Mouse (Mus musculus): ENCODE data around the gene Cybrd1. TPM values are rescaled to one million over a fixed set of nuclear protein-coding genes. Genes with fewer than 3 reads are reported as not detected.

The Cybrd1 gene
- total and polyA plus RNA-seq, 2 experiments, result under 0.01 to 0.05 TPM

DNA sequence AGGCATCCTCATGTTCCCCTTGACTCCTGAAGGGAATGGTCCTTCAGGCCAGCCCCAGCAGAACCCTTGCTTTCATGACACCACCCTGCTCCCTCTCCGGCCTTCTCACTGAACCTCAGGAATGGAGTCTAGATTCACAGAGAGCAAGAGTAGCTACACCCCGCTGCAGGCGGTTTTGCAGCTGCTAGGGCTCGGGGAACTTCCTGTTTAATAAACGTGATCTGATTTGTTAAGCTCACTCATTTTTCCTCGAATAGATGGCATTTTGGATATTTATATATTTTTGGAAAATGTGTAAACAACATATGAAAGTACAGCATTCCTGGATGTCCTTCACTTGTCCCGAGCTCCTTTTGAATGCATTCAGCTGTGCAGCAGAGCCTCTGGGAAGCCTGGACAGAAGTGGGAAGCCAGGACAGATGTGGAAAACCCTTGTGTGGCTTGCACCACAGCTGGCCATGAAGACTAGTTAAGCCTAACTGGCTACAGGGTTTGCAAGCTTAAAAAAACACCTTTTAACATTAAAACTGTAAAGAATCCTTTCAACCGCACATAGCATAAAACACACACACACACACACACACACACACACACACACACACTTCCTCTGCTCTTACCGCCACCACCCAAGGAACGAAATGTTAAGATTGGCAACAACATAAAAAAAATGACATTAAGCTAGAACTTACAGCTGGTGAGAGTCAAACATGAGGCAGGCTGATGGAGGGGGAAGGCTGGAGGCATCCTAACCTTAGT lies 10.2 kb downstream of the Cybrd1 start:
- H3K9ac ChIP-seq (ENCODE audit: low read depth, low read length), result no peak overlapping the region
- H3K4me1 ChIP-seq (ENCODE audit: control insufficient read depth, insufficient read depth, low read length), result no peaks in the 10 kb centered on the region
- no peaks in the 10 kb centered on the region for H3K36me3 ChIP-seq (ENCODE audit: control insufficient read depth, insufficient read depth, low read length)
- no peak overlapping the region for H3K4me3 ChIP-seq (ENCODE audit: insufficient read depth, low read depth, low read length)
- H3K27ac ChIP-seq (replicated peaks; ENCODE audit: insufficient read depth, low read depth, low read length), result no peak overlapping the region
- TF ChIP-seq POLR2A (IDR thresholded peaks at IDR 0.05; ENCODE audit: extremely low read depth, insufficient read depth, low read length) (no peak), CTCF (IDR thresholded peaks at IDR 0.05; ENCODE audit: low read depth, low read length) (no peak)
- 80% methylated on average over 10 of the region's 10 CpGs for WGBS
- H3K27me3 ChIP-seq (ENCODE audit: control insufficient read depth, insufficient read depth, low read length), result no peaks in the 10 kb centered on the region
- DNase-seq (ENCODE audit: extremely low read depth, low read depth, low spot score), result no peak
- H3K79me2 ChIP-seq (ENCODE audit: control insufficient read depth, insufficient read depth, low read length), result no peaks in the 10 kb centered on the region

DNA sequence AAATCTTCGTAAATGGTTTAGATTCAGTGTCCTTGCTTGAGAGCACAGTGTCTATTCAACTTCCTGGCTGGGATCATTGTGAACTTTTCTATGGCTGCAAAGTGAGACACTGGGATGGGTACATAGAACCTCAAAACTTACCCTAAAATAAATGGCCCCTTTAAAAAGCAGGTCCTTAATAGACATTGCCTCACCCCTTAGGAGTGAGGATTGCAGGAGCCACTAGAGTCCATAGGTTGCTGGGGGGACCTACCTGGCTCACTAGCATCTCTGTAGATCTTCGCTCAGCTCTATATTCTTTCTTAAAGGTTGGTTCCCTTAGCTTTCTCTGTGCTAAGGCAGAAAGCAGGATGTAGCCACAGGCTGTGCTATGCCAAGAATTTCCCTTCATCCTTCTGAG lies 12.6 kb downstream of the Cybrd1 start:
- Histone ChIP-seq H3K4me3 (ENCODE audit: insufficient read depth, low read depth, low read length) (no peak overlapping the region), H3K9ac (ENCODE audit: low read depth, low read length) (no peak overlapping the region), H3K27ac (replicated peaks; ENCODE audit: insufficient read depth, low read depth, low read length) (no peak overlapping the region), H3K27me3 (ENCODE audit: control insufficient read depth, insufficient read depth, low read length) (no peaks in the 10 kb centered on the region), H3K36me3 (ENCODE audit: control insufficient read depth, insufficient read depth, low read length) (no peaks in the 10 kb centered on the region), H3K79me2 (ENCODE audit: control insufficient read depth, insufficient read depth, low read length) (no peaks in the 10 kb centered on the region), H3K4me1 (ENCODE audit: control insufficient read depth, insufficient read depth, low read length) (no peaks in the 10 kb centered on the region)
- TF ChIP-seq CTCF (IDR thresholded peaks at IDR 0.05; ENCODE audit: low read depth, low read length) (no peak), POLR2A (IDR thresholded peaks at IDR 0.05; ENCODE audit: extremely low read depth, insufficient read depth, low read length) (no peak)
- WGBS, result 90% methylated on average over 2 of the region's 2 CpGs
- no peak for DNase-seq (ENCODE audit: extremely low read depth, low read depth, low spot score)

DNA sequence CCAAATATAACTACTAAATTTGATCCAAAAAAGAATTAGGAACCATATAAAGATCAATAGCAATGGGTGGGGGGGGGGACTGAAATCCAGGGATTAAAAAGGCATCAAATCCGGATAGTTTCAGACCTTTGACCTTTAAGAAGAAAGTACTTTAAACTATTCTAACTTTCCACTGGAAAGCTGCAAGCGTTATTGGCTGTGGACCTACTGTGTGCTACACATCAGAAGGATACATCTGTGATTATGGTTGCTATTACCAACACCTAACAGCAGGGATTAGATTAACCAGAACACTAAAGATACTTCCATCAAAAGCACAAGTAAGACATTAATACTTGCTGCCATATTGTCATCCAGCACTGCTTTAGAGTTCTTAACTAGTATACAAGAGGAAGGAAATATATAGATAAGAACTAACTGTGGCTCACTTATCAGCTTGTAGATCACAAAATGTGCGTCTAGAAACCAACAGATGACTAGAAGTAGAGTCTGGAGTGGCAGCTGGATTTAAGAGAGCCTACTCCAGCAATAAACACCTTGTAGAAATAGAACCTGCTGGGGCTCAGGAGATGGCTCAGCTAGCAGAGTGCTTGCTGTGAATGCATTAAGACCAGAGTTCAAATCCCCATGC lies 14.3 kb downstream of the Cybrd1 start:
- no peaks in the 10 kb centered on the region for H3K79me2 ChIP-seq (ENCODE audit: control insufficient read depth, insufficient read depth, low read length)
- no peak for DNase-seq (ENCODE audit: extremely low read depth, low read depth, low spot score)
- H3K4me1 ChIP-seq (ENCODE audit: control insufficient read depth, insufficient read depth, low read length), result no peaks in the 10 kb centered on the region
- no peaks in the 10 kb centered on the region for H3K27me3 ChIP-seq (ENCODE audit: control insufficient read depth, insufficient read depth, low read length)
- no peak overlapping the region for H3K27ac ChIP-seq (replicated peaks; ENCODE audit: insufficient read depth, low read depth, low read length)
- no peak overlapping the region for H3K9ac ChIP-seq (ENCODE audit: low read depth, low read length)
- H3K4me3 ChIP-seq (ENCODE audit: insufficient read depth, low read depth, low read length), result no peak overlapping the region
- H3K36me3 ChIP-seq (ENCODE audit: control insufficient read depth, insufficient read depth, low read length), result no peaks in the 10 kb centered on the region
- TF ChIP-seq CTCF (IDR thresholded peaks at IDR 0.05; ENCODE audit: low read depth, low read length), result no peak
- no peak for TF ChIP-seq POLR2A (IDR thresholded peaks at IDR 0.05; ENCODE audit: extremely low read depth, insufficient read depth, low read length)
- WGBS, result 79% methylated on average over 3 of the region's 3 CpGs

DNA sequence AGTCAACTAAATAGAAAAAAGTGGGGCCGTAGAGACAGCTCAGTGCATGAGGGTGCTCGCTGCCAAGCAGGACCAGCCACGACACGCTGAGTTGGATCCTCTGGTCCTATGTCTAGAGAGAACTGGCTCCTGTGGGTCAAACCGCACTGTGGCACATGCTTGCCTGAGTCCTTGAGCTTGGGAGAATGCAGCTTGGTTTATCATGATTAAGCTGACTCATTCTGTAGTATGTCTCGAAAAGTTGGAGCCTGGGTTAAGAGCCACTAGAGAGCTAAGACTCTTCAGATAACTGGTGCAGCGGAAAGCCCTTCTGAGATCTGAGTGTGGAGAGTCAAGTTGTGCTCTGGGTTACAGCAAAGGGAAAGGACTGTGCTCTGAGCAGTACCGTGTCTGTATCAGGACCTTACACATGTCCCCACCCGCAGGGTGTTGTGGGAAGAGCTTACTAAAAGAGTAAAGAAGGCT lies 16.4 kb downstream of the Cybrd1 start:
- Histone ChIP-seq H3K79me2 (ENCODE audit: control insufficient read depth, insufficient read depth, low read length) (no peaks in the 10 kb centered on the region), H3K27me3 (ENCODE audit: control insufficient read depth, insufficient read depth, low read length) (no peaks in the 10 kb centered on the region), H3K4me1 (ENCODE audit: control insufficient read depth, insufficient read depth, low read length) (no peaks in the 10 kb centered on the region), H3K36me3 (ENCODE audit: control insufficient read depth, insufficient read depth, low read length) (no peaks in the 10 kb centered on the region), H3K4me3 (ENCODE audit: insufficient read depth, low read depth, low read length) (no peak overlapping the region), H3K27ac (replicated peaks; ENCODE audit: insufficient read depth, low read depth, low read length) (no peak overlapping the region), H3K9ac (ENCODE audit: low read depth, low read length) (no peak overlapping the region)
- 90% methylated on average over 9 of the region's 9 CpGs for WGBS
- DNase-seq (ENCODE audit: extremely low read depth, low read depth, low spot score), result no peak
- TF ChIP-seq CTCF (IDR thresholded peaks at IDR 0.05; ENCODE audit: low read depth, low read length) (no peak), POLR2A (IDR thresholded peaks at IDR 0.05; ENCODE audit: extremely low read depth, insufficient read depth, low read length) (no peak)

DNA sequence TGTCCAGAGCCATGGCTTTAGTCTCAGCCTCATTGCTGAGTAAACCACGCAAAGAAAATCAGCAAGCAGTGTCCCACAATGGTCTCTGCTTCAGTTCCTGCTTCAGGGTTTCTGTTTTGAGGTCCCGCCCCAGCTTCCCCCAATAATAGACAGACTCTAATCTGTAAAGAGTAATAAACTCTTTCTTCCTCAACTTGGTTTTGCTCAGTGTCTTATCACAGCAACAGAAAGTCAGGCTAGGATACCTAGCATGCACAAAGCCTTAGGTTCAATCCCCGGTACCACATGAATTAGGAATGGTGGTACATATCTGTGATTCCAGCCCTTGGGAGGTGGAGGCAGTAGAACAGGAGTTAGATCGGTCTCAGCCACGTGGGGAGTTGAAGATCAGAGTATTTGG lies 17.1 kb downstream of the Cybrd1 start:
- 80% methylated on average over 5 of the region's 5 CpGs for WGBS
- TF ChIP-seq POLR2A (IDR thresholded peaks at IDR 0.05; ENCODE audit: extremely low read depth, insufficient read depth, low read length), result no peak
- no peak for TF ChIP-seq CTCF (IDR thresholded peaks at IDR 0.05; ENCODE audit: low read depth, low read length)

DNA sequence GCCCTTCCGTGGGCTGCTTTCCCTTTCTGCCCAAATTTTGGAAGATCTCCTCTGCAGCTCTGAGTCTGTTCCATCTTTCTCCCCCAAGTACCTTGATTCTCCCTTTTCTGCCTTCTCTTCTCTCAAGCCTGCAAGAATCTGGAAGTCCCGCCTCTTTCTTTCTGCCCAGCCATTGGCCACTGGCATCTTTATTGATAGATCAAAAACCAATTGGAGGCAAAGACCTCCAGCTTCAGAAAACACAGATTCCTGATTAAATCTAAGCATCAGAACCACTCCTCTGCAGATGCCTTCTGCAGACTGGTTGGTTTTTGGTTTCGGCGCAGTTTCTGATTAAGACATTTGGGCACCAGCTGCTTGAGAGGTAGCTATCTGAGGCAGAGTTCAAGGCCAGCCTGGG lies 22.9 kb downstream of the Cybrd1 start:
- no peak overlapping the region for H3K9ac ChIP-seq (ENCODE audit: low read depth, low read length)
- no peaks in the 10 kb centered on the region for H3K79me2 ChIP-seq (ENCODE audit: control insufficient read depth, insufficient read depth, low read length)
- H3K27me3 ChIP-seq (ENCODE audit: control insufficient read depth, insufficient read depth, low read length), result no peaks in the 10 kb centered on the region
- H3K27ac ChIP-seq (replicated peaks; ENCODE audit: insufficient read depth, low read depth, low read length), result no peak overlapping the region
- H3K4me1 ChIP-seq (ENCODE audit: control insufficient read depth, insufficient read depth, low read length), result no peaks in the 10 kb centered on the region
- TF ChIP-seq POLR2A (IDR thresholded peaks at IDR 0.05; ENCODE audit: extremely low read depth, insufficient read depth, low read length) (no peak), CTCF (IDR thresholded peaks at IDR 0.05; ENCODE audit: low read depth, low read length) (no peak)
- 80% methylated on average over 4 of the region's 4 CpGs for WGBS
- no peak overlapping the region for H3K4me3 ChIP-seq (ENCODE audit: insufficient read depth, low read depth, low read length)
- DNase-seq (ENCODE audit: extremely low read depth, low read depth, low spot score), result no peak
- H3K36me3 ChIP-seq (ENCODE audit: control insufficient read depth, insufficient read depth, low read length), result no peaks in the 10 kb centered on the region

More for the DNA sequence above, 17.1 kb downstream of the Cybrd1 start:
- H3K4me1 ChIP-seq (ENCODE audit: control insufficient read depth, insufficient read depth, low read length), result no peaks in the 10 kb centered on the region
- no peaks in the 10 kb centered on the region for H3K27me3 ChIP-seq (ENCODE audit: control insufficient read depth, insufficient read depth, low read length)
- no peak for DNase-seq (ENCODE audit: extremely low read depth, low read depth, low spot score)
- no peak overlapping the region for H3K9ac ChIP-seq (ENCODE audit: low read depth, low read length)
- no peak overlapping the region for H3K4me3 ChIP-seq (ENCODE audit: insufficient read depth, low read depth, low read length)
- H3K79me2 ChIP-seq (ENCODE audit: control insufficient read depth, insufficient read depth, low read length), result no peaks in the 10 kb centered on the region
- no peak overlapping the region for H3K27ac ChIP-seq (replicated peaks; ENCODE audit: insufficient read depth, low read depth, low read length)
- H3K36me3 ChIP-seq (ENCODE audit: control insufficient read depth, insufficient read depth, low read length), result no peaks in the 10 kb centered on the region

Measured in liver, adult 2 months (tissue).